Comparison of ENCODE assay signal across 13 mouse cellular contexts in genomic region chr3:38918926-38919325, GRCm38 (mm10). TPM values are rescaled to one million over a fixed set of nuclear protein-coding genes. Genes with fewer than 3 reads are reported as not detected.
DNase-seq lines count a peak whose midpoint lies in the region; ATAC-seq and TF ChIP-seq lines count a peak whose summit lies in the region.
"Had no signal": no experiment of that assay in that cellular context is flagged by ENCODE, and none has a peak within 500 bp of the region (broad histone marks: within the 10 kb centered on the region; RNA-seq: fewer than 3 reads in every experiment).

No protein-coding gene starts in this region.

- WGBS in forebrain, embryonic 10.5 days: 40% methylated on average over 2 of the region's 2 CpGs
- WGBS in forebrain, embryonic 11.5 days: 35% methylated on average over 2 of the region's 2 CpGs
- 71% methylated on average over 2 of the region's 2 CpGs for WGBS in kidney, adult 2 months
- WGBS in midbrain, postnatal 0 days: 61% methylated on average over 2 of the region's 2 CpGs
- WGBS in midbrain, embryonic 10.5 days: 57% methylated on average over 2 of the region's 2 CpGs
- WGBS in neural tube, embryonic 14.5 days: 48% methylated on average over 2 of the region's 2 CpGs

- TF ChIP-seq CTCF in kidney, adult 2 months (conservative IDR thresholded peaks at IDR 0.05; ENCODE audit: insufficient read depth, insufficient read length, low read depth, low read length): no peak
- no peak for TF ChIP-seq CTCF in midbrain, postnatal 0 days (IDR thresholded peaks at IDR 0.05)

- H3K27me3 ChIP-seq in forebrain, embryonic 10.5 days (ENCODE audit: poor library complexity, severe bottlenecking): no peaks in the 10 kb centered on the region
- no peaks in the 10 kb centered on the region for H3K27me3 ChIP-seq in forebrain, embryonic 11.5 days (ENCODE audit: control insufficient read depth, insufficient read depth, low read length)
- no peaks in the 10 kb centered on the region for H3K27me3 ChIP-seq in kidney, adult 2 months (replicated peaks; ENCODE audit: control insufficient read depth, insufficient read depth, low read length)
- H3K27me3 ChIP-seq in midbrain, postnatal 0 days (ENCODE audit: insufficient read depth, low read length): no peaks in the 10 kb centered on the region
- no peaks in the 10 kb centered on the region for H3K27me3 ChIP-seq in midbrain, embryonic 10.5 days (ENCODE audit: low read depth, poor library complexity, severe bottlenecking)
- H3K27me3 ChIP-seq in neural tube, embryonic 14.5 days (ENCODE audit: control insufficient read depth, insufficient read depth, low read length): no peaks in the 10 kb centered on the region
- H3K27me3 ChIP-seq: midbrain, embryonic 13.5 days had no signal

- H3K36me3 ChIP-seq in forebrain, embryonic 10.5 days (replicated peaks): peaks cover 28% of the 10 kb centered on the region
- H3K36me3 ChIP-seq in forebrain, embryonic 11.5 days (ENCODE audit: control insufficient read depth, insufficient read depth, low read length): no peaks in the 10 kb centered on the region
- no peaks in the 10 kb centered on the region for H3K36me3 ChIP-seq in kidney, adult 2 months (ENCODE audit: control insufficient read depth, insufficient read depth, low read length)
- H3K36me3 ChIP-seq in midbrain, postnatal 0 days (ENCODE audit: insufficient read depth, low read length): no peaks in the 10 kb centered on the region
- 0 out of 2 replicates have a peak, but pooled peaks cover 4% of the 10 kb centered on the region for H3K36me3 ChIP-seq in midbrain, embryonic 10.5 days
- H3K36me3 ChIP-seq in neural tube, embryonic 14.5 days (ENCODE audit: control insufficient read depth, insufficient read depth, low read length): no peaks in the 10 kb centered on the region
- H3K36me3 ChIP-seq: G1E; midbrain, embryonic 13.5 days had no signal

- intact Hi-C loops in left cerebral cortex, postnatal 14 days (cut with DNase I): no loop called here

- H3K4me1 ChIP-seq in forebrain, embryonic 10.5 days: peaks cover 12% of the 10 kb centered on the region
- H3K4me1 ChIP-seq in forebrain, embryonic 11.5 days (replicated peaks; ENCODE audit: control insufficient read depth, insufficient read depth, low read length): no peaks in the 10 kb centered on the region
- no peaks in the 10 kb centered on the region for H3K4me1 ChIP-seq in kidney, adult 2 months (ENCODE audit: control insufficient read depth, insufficient read depth, low read length)
- no peaks in the 10 kb centered on the region; the same call in 1 of the 2 replicates for H3K4me1 ChIP-seq in midbrain, postnatal 0 days (ENCODE audit: insufficient read depth, low read length)
- peaks cover 10% of the 10 kb centered on the region for H3K4me1 ChIP-seq in midbrain, embryonic 10.5 days
- 0 out of 2 replicates have a peak, but pooled peaks cover 3% of the 10 kb centered on the region for H3K4me1 ChIP-seq in neural tube, embryonic 14.5 days (ENCODE audit: control insufficient read depth, insufficient read depth, low read length)

- TF ChIP-seq POLR2A in kidney, adult 2 months (IDR thresholded peaks at IDR 0.05; ENCODE audit: low read depth, low read length): no peak

- H3K4me3 ChIP-seq in forebrain, embryonic 10.5 days: no peak overlapping the region
- H3K4me3 ChIP-seq in forebrain, embryonic 11.5 days (ENCODE audit: low read depth, low read length): no peak overlapping the region
- H3K4me3 ChIP-seq in kidney, adult 2 months (ENCODE audit: insufficient read depth, low read depth, low read length): no peak overlapping the region
- no peak overlapping the region for H3K4me3 ChIP-seq in midbrain, postnatal 0 days (ENCODE audit: low read depth, low read length)
- H3K4me3 ChIP-seq in midbrain, embryonic 10.5 days: no peak overlapping the region
- H3K4me3 ChIP-seq in neural tube, embryonic 14.5 days (ENCODE audit: low read depth, low read length): no peak overlapping the region
- H3K4me3 ChIP-seq: midbrain, embryonic 13.5 days had no signal

- no peak for DNase-seq in forebrain, embryonic 10.5 days (ENCODE audit: extremely low spot score, low spot score)
- no peak for DNase-seq in forebrain, embryonic 11.5 days (ENCODE audit: low spot score)
- DNase-seq in kidney, adult 2 months: peak; percentile 10
- DNase-seq in kidney, adult 9 months: no peak
- DNase-seq in midbrain, postnatal 0 days (ENCODE audit: low spot score): peak; percentile 40
- DNase-seq in midbrain, embryonic 10.5 days (ENCODE audit: low spot score): no peak
- no peak for DNase-seq in left cerebral cortex, postnatal 14 days (ENCODE audit: low spot score in 2 of 2)
- DNase-seq: cerebellum, postnatal 36 days; gastrocnemius, postnatal 14 days; lung, postnatal 14 days had no signal

- H3K4me2 ChIP-seq in forebrain, embryonic 11.5 days (ENCODE audit: low read depth, low read length, severe bottlenecking): no peak overlapping the region
- no peak overlapping the region for H3K4me2 ChIP-seq in midbrain, postnatal 0 days (ENCODE audit: low read depth, low read length, poor library complexity, severe bottlenecking)
- H3K4me2 ChIP-seq in neural tube, embryonic 14.5 days (ENCODE audit: low read depth, low read length): no peak overlapping the region
- H3K4me2 ChIP-seq: midbrain, embryonic 13.5 days had no signal

- H3K9me3 ChIP-seq in forebrain, embryonic 10.5 days: no peaks in the 10 kb centered on the region
- no peaks in the 10 kb centered on the region for H3K9me3 ChIP-seq in forebrain, embryonic 11.5 days (ENCODE audit: control insufficient read depth, low read length)
- H3K9me3 ChIP-seq in midbrain, postnatal 0 days (ENCODE audit: low read length): no peaks in the 10 kb centered on the region
- H3K9me3 ChIP-seq in midbrain, embryonic 10.5 days (replicated peaks): no peaks in the 10 kb centered on the region
- no peaks in the 10 kb centered on the region for H3K9me3 ChIP-seq in neural tube, embryonic 14.5 days (ENCODE audit: control insufficient read depth, low read length)
- H3K9me3 ChIP-seq: midbrain, embryonic 13.5 days had no signal

- H3K27ac ChIP-seq in forebrain, embryonic 10.5 days: peak overlapping the region; percentile 58; the same call in 1 of the 2 replicates
- H3K27ac ChIP-seq in forebrain, embryonic 11.5 days (ENCODE audit: low read depth, low read length): no peak overlapping the region
- no peak overlapping the region for H3K27ac ChIP-seq in kidney, adult 2 months (ENCODE audit: insufficient read depth, low read depth, low read length)
- no peak overlapping the region for H3K27ac ChIP-seq in midbrain, postnatal 0 days (ENCODE audit: low read depth, low read length)
- no peak overlapping the region for H3K27ac ChIP-seq in midbrain, embryonic 10.5 days (replicated peaks)
- H3K27ac ChIP-seq in neural tube, embryonic 14.5 days (ENCODE audit: low read depth, low read length): 0 out of 2 replicates have a peak overlapping the region, but pooled peaks have one; percentile 12
- H3K27ac ChIP-seq: midbrain, embryonic 13.5 days had no signal

- ATAC-seq in forebrain, embryonic 11.5 days (replicated peaks; ENCODE audit: low FRiP score): no peak
- no peak for ATAC-seq in midbrain, postnatal 0 days (ENCODE audit: low FRiP score)
- 0 out of 2 replicates have a peak, but pooled peaks have one; percentile 21 for ATAC-seq in neural tube, embryonic 14.5 days (ENCODE audit: low read depth)
- ATAC-seq: midbrain, embryonic 13.5 days had no signal

- H3K9ac ChIP-seq in forebrain, embryonic 11.5 days (ENCODE audit: low read length): no peak overlapping the region
- no peak overlapping the region for H3K9ac ChIP-seq in midbrain, postnatal 0 days (replicated peaks; ENCODE audit: low read length, poor library complexity, severe bottlenecking)
- H3K9ac ChIP-seq in neural tube, embryonic 14.5 days (replicated peaks; ENCODE audit: low read depth, low read length): no peak overlapping the region
- H3K9ac ChIP-seq: midbrain, embryonic 13.5 days had no signal

RNA-seq across cellular contexts. Expression of gene Fat4, which starts 32.2 kb away (rescaled TPM):
- 6.0 and 7.6 TPM in 2 replicates for polyA plus RNA-seq in forebrain, embryonic 10.5 days (2016; fragmentation: Nextera tagmentation; extraction: Ambion mirVana)
- polyA plus RNA-seq in forebrain, embryonic 11.5 days (2014; fragmentation: Nextera tagmentation; extraction: Ambion mirVana): 14.0 and 15.2 TPM in 2 replicates
- polyA plus RNA-seq in kidney, adult 2 months (2012; rRNA removed): 1.6 TPM in 2 replicates
- 79.1 and 91.4 TPM in 2 replicates for total RNA-seq in midbrain, postnatal 0 days (2014; rRNA removed)
- polyA plus RNA-seq in midbrain, postnatal 0 days (2015; fragmentation: Nextera tagmentation; extraction: Ambion mirVana): 4.0 and 5.0 TPM in 2 replicates
- 5.1 and 6.6 TPM in 2 replicates for polyA plus RNA-seq in midbrain, embryonic 10.5 days (2016; fragmentation: Nextera tagmentation; extraction: Ambion mirVana)
- 27.8 and 31.1 TPM in 2 replicates for polyA plus RNA-seq in neural tube, embryonic 14.5 days (2014; fragmentation: Nextera tagmentation; extraction: Ambion mirVana)
- 10 to 100 TPM; 18.8 to 20.7 TPM for total RNA-seq in left cerebral cortex, postnatal 14 days (2021)
- polyA plus RNA-seq: G1E had no signal

Comparison
In these comparisons a context has a peak if more than half of its experiments do, and no peak if none do; other contexts are left out.
1. DNase-seq: peak in kidney, adult 2 months (single experiment) and midbrain, postnatal 0 days (single experiment); none in forebrain, embryonic 10.5 days (single experiment), forebrain, embryonic 11.5 days (single experiment), kidney, adult 9 months (single experiment), midbrain, embryonic 10.5 days (single experiment) and left cerebral cortex, postnatal 14 days (0 of 2).
2. H3K27ac ChIP-seq: peak in forebrain, embryonic 10.5 days (single experiment) and neural tube, embryonic 14.5 days (single experiment); none in forebrain, embryonic 11.5 days (single experiment), kidney, adult 2 months (single experiment), midbrain, postnatal 0 days (single experiment) and midbrain, embryonic 10.5 days (single experiment).